Comparison of ENCODE assay signal across 13 mouse cellular contexts in genomic region chr8:125693197-125693596, GRCm38 (mm10).
"Had no signal": no experiment of that assay in that cellular context is flagged by ENCODE, and none has a peak within 500 bp of the region (broad histone marks: within the 10 kb centered on the region; RNA-seq: fewer than 3 reads in every experiment).

No protein-coding gene starts in this region.

- H3K4me1 ChIP-seq: megakaryocyte, embryonic 14.5 days had no signal

- H3K9ac ChIP-seq: limb, embryonic 15.5 days; midbrain, embryonic 12.5 days had no signal

- H3K36me3 ChIP-seq: limb, embryonic 15.5 days; midbrain, embryonic 12.5 days had no signal

- H3K27me3 ChIP-seq: limb, embryonic 15.5 days; midbrain, embryonic 12.5 days had no signal

- DNase-seq: kidney, adult 18-20 months; kidney, postnatal 25 days; layer of hippocampus, adult 9-11 months; layer of hippocampus, postnatal 36 days; lung, adult 18-20 months; lung, postnatal 4 days; right cerebral cortex, postnatal 14 days; thymus, postnatal 36 days had no signal

- H3K9me3 ChIP-seq: limb, embryonic 15.5 days; midbrain, embryonic 12.5 days had no signal

- ATAC-seq: lung, postnatal 0 days; midbrain, embryonic 16.5 days had no signal

- H3K27ac ChIP-seq: limb, embryonic 15.5 days; midbrain, embryonic 12.5 days had no signal

- H3K4me2 ChIP-seq: limb, embryonic 15.5 days; midbrain, embryonic 12.5 days had no signal

- H3K4me3 ChIP-seq: limb, embryonic 15.5 days; megakaryocyte, embryonic 14.5 days; midbrain, embryonic 12.5 days had no signal
